Mouse (Mus musculus): ENCODE measurements around the gene Gch1. TPM values are rescaled to one million over a fixed set of nuclear protein-coding genes. Genes with fewer than 3 reads are reported as not detected.

The Gch1 gene
- polyA plus RNA-seq, 1 experiment, result 2.9 TPM

- H3K27ac ChIP-seq (ENCODE audit: insufficient read depth, low read length), result no peak overlapping the region
- H3K4me1 ChIP-seq (ENCODE audit: control insufficient read depth, insufficient read depth, low read length), result no peaks in the 10 kb centered on the region
- no peaks in the 10 kb centered on the region for H3K27me3 ChIP-seq (ENCODE audit: control insufficient read depth, insufficient read depth, low read length)
- no peak overlapping the region for H3K4me3 ChIP-seq (replicated peaks; ENCODE audit: insufficient read depth, low read depth, low read length)
- TF ChIP-seq POLR2A (IDR thresholded peaks at IDR 0.05; ENCODE audit: borderline replicate concordance, insufficient read depth, low read length) (no peak), CTCF (IDR thresholded peaks at IDR 0.05; ENCODE audit: borderline replicate concordance, insufficient read depth, low read depth, low read length) (no peak)
- DNase-seq, result no peak
- WGBS, result 76% methylated on average over 5 of the region's 5 CpGs
These were observed 25.2 kb upstream of the Gch1 start for GRCm38 (mm10) chr14:47214367-47214766.

- 73% methylated on average over 4 of the region's 4 CpGs for WGBS
- Histone ChIP-seq H3K4me3 (replicated peaks; ENCODE audit: insufficient read depth, low read depth, low read length) (no peak overlapping the region), H3K27me3 (ENCODE audit: control insufficient read depth, insufficient read depth, low read length) (no peaks in the 10 kb centered on the region), H3K4me1 (ENCODE audit: control insufficient read depth, insufficient read depth, low read length) (no peaks in the 10 kb centered on the region), H3K27ac (ENCODE audit: insufficient read depth, low read length) (no peak overlapping the region)
- no peak for DNase-seq
- no peak for TF ChIP-seq POLR2A (IDR thresholded peaks at IDR 0.05; ENCODE audit: borderline replicate concordance, insufficient read depth, low read length)
- no peak for TF ChIP-seq CTCF (IDR thresholded peaks at IDR 0.05; ENCODE audit: borderline replicate concordance, insufficient read depth, low read depth, low read length)
These were observed 24.1 kb upstream of the Gch1 start for GRCm38 (mm10) chr14:47213305-47213704.

GRCm38 (mm10) chr14:47209669-47210164, 20.5 kb upstream of the Gch1 start:
- DNase-seq, result no peak
- TF ChIP-seq POLR2A (IDR thresholded peaks at IDR 0.05; ENCODE audit: borderline replicate concordance, insufficient read depth, low read length) (no peak), CTCF (IDR thresholded peaks at IDR 0.05; ENCODE audit: borderline replicate concordance, insufficient read depth, low read depth, low read length) (no peak)
- Histone ChIP-seq H3K4me3 (replicated peaks; ENCODE audit: insufficient read depth, low read depth, low read length) (no peak overlapping the region), H3K27ac (ENCODE audit: insufficient read depth, low read length) (no peak overlapping the region), H3K4me1 (ENCODE audit: control insufficient read depth, insufficient read depth, low read length) (no peaks in the 10 kb centered on the region), H3K27me3 (ENCODE audit: control insufficient read depth, insufficient read depth, low read length) (no peaks in the 10 kb centered on the region)
- 66% methylated on average over 4 of the region's 4 CpGs for WGBS

GRCm38 (mm10) chr14:47208564-47209493, 19.6 kb upstream of the Gch1 start:
- H3K27ac ChIP-seq (ENCODE audit: insufficient read depth, low read length), result no peak overlapping the region
- WGBS, result 92% methylated on average over 12 of the region's 12 CpGs
- no peaks in the 10 kb centered on the region for H3K4me1 ChIP-seq (ENCODE audit: control insufficient read depth, insufficient read depth, low read length)
- no peak for TF ChIP-seq POLR2A (IDR thresholded peaks at IDR 0.05; ENCODE audit: borderline replicate concordance, insufficient read depth, low read length)
- H3K27me3 ChIP-seq (ENCODE audit: control insufficient read depth, insufficient read depth, low read length), result no peaks in the 10 kb centered on the region
- no peak overlapping the region for H3K4me3 ChIP-seq (replicated peaks; ENCODE audit: insufficient read depth, low read depth, low read length)
- DNase-seq, result no peak

GRCm38 (mm10) chr14:47206601-47207000, 17.4 kb upstream of the Gch1 start:
- H3K4me3 ChIP-seq (replicated peaks; ENCODE audit: insufficient read depth, low read depth, low read length), result no peak overlapping the region
- no peaks in the 10 kb centered on the region for H3K4me1 ChIP-seq (ENCODE audit: control insufficient read depth, insufficient read depth, low read length)
- H3K27me3 ChIP-seq (ENCODE audit: control insufficient read depth, insufficient read depth, low read length), result no peaks in the 10 kb centered on the region
- WGBS, result 86% methylated on average over 3 of the region's 3 CpGs
- no peak overlapping the region for H3K27ac ChIP-seq (ENCODE audit: insufficient read depth, low read length)
- DNase-seq, result no peak
- TF ChIP-seq POLR2A (IDR thresholded peaks at IDR 0.05; ENCODE audit: borderline replicate concordance, insufficient read depth, low read length) (no peak), CTCF (IDR thresholded peaks at IDR 0.05; ENCODE audit: borderline replicate concordance, insufficient read depth, low read depth, low read length) (no peak)

GRCm38 (mm10) chr14:47205270-47205972, 16.2 kb upstream of the Gch1 start:
- no peak overlapping the region for H3K27ac ChIP-seq (ENCODE audit: insufficient read depth, low read length)
- 86% methylated on average over 5 of the region's 5 CpGs for WGBS
- no peaks in the 10 kb centered on the region for H3K27me3 ChIP-seq (ENCODE audit: control insufficient read depth, insufficient read depth, low read length)
- TF ChIP-seq CTCF (IDR thresholded peaks at IDR 0.05; ENCODE audit: borderline replicate concordance, insufficient read depth, low read depth, low read length) (no peak), POLR2A (IDR thresholded peaks at IDR 0.05; ENCODE audit: borderline replicate concordance, insufficient read depth, low read length) (no peak)
- no peak overlapping the region for H3K4me3 ChIP-seq (replicated peaks; ENCODE audit: insufficient read depth, low read depth, low read length)
- DNase-seq, result no peak
- no peaks in the 10 kb centered on the region for H3K4me1 ChIP-seq (ENCODE audit: control insufficient read depth, insufficient read depth, low read length)

GRCm38 (mm10) chr14:47197340-47197739, 8.1 kb upstream of the Gch1 start:
- Histone ChIP-seq H3K4me3 (replicated peaks; ENCODE audit: insufficient read depth, low read depth, low read length) (no peak overlapping the region), H3K4me1 (ENCODE audit: control insufficient read depth, insufficient read depth, low read length) (no peaks in the 10 kb centered on the region), H3K27me3 (ENCODE audit: control insufficient read depth, insufficient read depth, low read length) (no peaks in the 10 kb centered on the region), H3K27ac (ENCODE audit: insufficient read depth, low read length) (no peak overlapping the region)
- no peak for DNase-seq
- WGBS, result 8% methylated on average over 3 of the region's 3 CpGs
- TF ChIP-seq POLR2A (IDR thresholded peaks at IDR 0.05; ENCODE audit: borderline replicate concordance, insufficient read depth, low read length) (no peak), CTCF (IDR thresholded peaks at IDR 0.05; ENCODE audit: borderline replicate concordance, insufficient read depth, low read depth, low read length) (no peak)

All from cerebellum, adult 2 months (tissue).